Mouse (Mus musculus): ENCODE measurements around the gene Exoc6b. TPM values are rescaled to one million over a fixed set of nuclear protein-coding genes. Genes with fewer than 3 reads are reported as not detected.

Gene Exoc6b
- polyA plus RNA-seq, 1 experiment from 2014 or later: 29.9 TPM

DNA sequence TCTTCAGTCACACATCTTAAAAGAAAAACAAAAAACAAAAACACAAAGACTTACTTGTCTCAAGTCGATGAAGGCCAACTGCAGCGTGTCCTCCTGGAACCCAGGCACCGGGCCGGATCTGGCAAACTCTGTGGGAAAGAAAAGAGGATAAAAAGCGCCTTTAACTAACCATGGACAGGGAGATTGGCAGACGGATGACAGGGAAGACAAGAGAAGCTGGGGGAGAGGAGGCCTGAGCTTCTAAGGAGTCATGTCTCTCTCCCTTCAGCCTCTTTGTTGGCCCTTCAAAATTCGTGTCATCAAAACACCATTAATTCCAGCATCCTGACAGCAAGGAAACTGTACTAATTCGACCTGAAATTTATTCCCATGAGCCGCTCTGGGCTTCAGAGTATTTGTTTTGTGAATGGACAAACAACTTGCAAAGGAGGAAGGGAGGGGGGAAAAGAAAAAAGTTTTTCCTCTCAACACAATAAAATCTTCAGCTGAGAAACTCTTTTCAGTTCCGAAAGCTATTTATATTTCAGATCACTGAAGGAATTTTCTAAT is 322.4 kb downstream of the Exoc6b start:
- no peak for DNase-seq (ENCODE audit: low spot score)
- 39% methylated on average over 10 of the region's 10 CpGs for WGBS
- Histone ChIP-seq H3K4me3 (ENCODE audit: low read depth, low read length) (no peak overlapping the region), H3K4me1 (ENCODE audit: control insufficient read depth, insufficient read depth, low read length) (no peaks in the 10 kb centered on the region), H3K4me2 (ENCODE audit: low read depth, low read length) (no peak overlapping the region), H3K9ac (ENCODE audit: low read depth, low read length) (no peak overlapping the region), H3K27ac (replicated peaks; ENCODE audit: low read depth, low read length) (no peak overlapping the region), H3K27me3 (replicated peaks; ENCODE audit: control insufficient read depth, insufficient read depth, low read length) (no peaks in the 10 kb centered on the region), H3K9me3 (ENCODE audit: control insufficient read depth, low read length) (no peaks in the 10 kb centered on the region), H3K36me3 (ENCODE audit: control insufficient read depth, insufficient read depth, low read length) (no peaks in the 10 kb centered on the region)
- ATAC-seq (ENCODE audit: low read depth): no peak

- H3K4me2 ChIP-seq (ENCODE audit: low read depth, low read length): no peak overlapping the region
- H3K9ac ChIP-seq (ENCODE audit: low read depth, low read length): no peak overlapping the region
- no peak overlapping the region for H3K27ac ChIP-seq (replicated peaks; ENCODE audit: low read depth, low read length)
- H3K4me1 ChIP-seq (ENCODE audit: control insufficient read depth, insufficient read depth, low read length): no peaks in the 10 kb centered on the region
- H3K27me3 ChIP-seq (replicated peaks; ENCODE audit: control insufficient read depth, insufficient read depth, low read length): no peaks in the 10 kb centered on the region
- H3K4me3 ChIP-seq (ENCODE audit: low read depth, low read length): no peak overlapping the region
- WGBS: 78% methylated on average over 5 of the region's 5 CpGs
- no peak for DNase-seq (ENCODE audit: low spot score)
- no peaks in the 10 kb centered on the region for H3K36me3 ChIP-seq (ENCODE audit: control insufficient read depth, insufficient read depth, low read length)
- H3K9me3 ChIP-seq (ENCODE audit: control insufficient read depth, low read length): no peaks in the 10 kb centered on the region
- no peak for ATAC-seq (ENCODE audit: low read depth)
These were observed 323.0 kb downstream of the Exoc6b start for GRCm38 (mm10) chr6:84746193-84746846.

GRCm38 (mm10) chr6:84745570-84745969 is 323.7 kb downstream of the Exoc6b start:
- Histone ChIP-seq H3K4me2 (ENCODE audit: low read depth, low read length) (no peak overlapping the region), H3K4me1 (ENCODE audit: control insufficient read depth, insufficient read depth, low read length) (no peaks in the 10 kb centered on the region), H3K4me3 (ENCODE audit: low read depth, low read length) (no peak overlapping the region), H3K9me3 (ENCODE audit: control insufficient read depth, low read length) (no peaks in the 10 kb centered on the region), H3K27ac (replicated peaks; ENCODE audit: low read depth, low read length) (no peak overlapping the region), H3K36me3 (ENCODE audit: control insufficient read depth, insufficient read depth, low read length) (no peaks in the 10 kb centered on the region), H3K9ac (ENCODE audit: low read depth, low read length) (no peak overlapping the region), H3K27me3 (replicated peaks; ENCODE audit: control insufficient read depth, insufficient read depth, low read length) (no peaks in the 10 kb centered on the region)
- ATAC-seq (ENCODE audit: low read depth) (no peak), DNase-seq (ENCODE audit: low spot score) (no peak)
- WGBS: 89% methylated on average over 7 of the region's 7 CpGs

DNA sequence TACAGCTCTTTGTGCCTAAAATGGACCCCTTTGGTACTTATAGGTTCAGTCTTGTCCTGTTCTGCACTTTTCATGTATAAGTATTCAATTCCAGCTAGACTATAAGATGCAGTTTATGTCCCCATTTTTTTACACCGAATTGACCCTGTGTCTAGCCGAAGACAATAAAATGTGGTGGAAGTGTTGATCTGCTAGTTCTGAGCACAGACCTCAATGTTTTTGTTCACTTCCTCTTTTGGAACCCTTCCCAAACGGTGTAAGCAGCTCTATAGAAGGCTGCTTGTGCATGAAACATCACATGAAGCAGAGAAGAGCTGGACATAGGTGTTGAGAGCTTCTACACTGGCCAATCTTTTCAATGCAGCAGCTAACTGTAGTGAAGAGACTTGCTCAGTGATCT is 327.1 kb downstream of the Exoc6b start:
- no peak for DNase-seq (ENCODE audit: low spot score)
- H3K27ac ChIP-seq (replicated peaks; ENCODE audit: low read depth, low read length): no peak overlapping the region
- H3K36me3 ChIP-seq (ENCODE audit: control insufficient read depth, insufficient read depth, low read length): no peaks in the 10 kb centered on the region
- H3K27me3 ChIP-seq (replicated peaks; ENCODE audit: control insufficient read depth, insufficient read depth, low read length): no peaks in the 10 kb centered on the region
- H3K4me2 ChIP-seq (ENCODE audit: low read depth, low read length): no peak overlapping the region
- H3K9me3 ChIP-seq (ENCODE audit: control insufficient read depth, low read length): no peaks in the 10 kb centered on the region
- no peak for ATAC-seq (ENCODE audit: low read depth)
- H3K4me3 ChIP-seq (ENCODE audit: low read depth, low read length): no peak overlapping the region
- WGBS: 75% methylated on average over 3 of the region's 3 CpGs
- no peaks in the 10 kb centered on the region for H3K4me1 ChIP-seq (ENCODE audit: control insufficient read depth, insufficient read depth, low read length)
- H3K9ac ChIP-seq (ENCODE audit: low read depth, low read length): no peak overlapping the region

GRCm38 (mm10) chr6:84736942-84737341 is 332.4 kb downstream of the Exoc6b start:
- Histone ChIP-seq H3K27ac (replicated peaks; ENCODE audit: low read depth, low read length) (no peak overlapping the region), H3K9ac (ENCODE audit: low read depth, low read length) (no peak overlapping the region), H3K4me3 (ENCODE audit: low read depth, low read length) (no peak overlapping the region), H3K9me3 (ENCODE audit: control insufficient read depth, low read length) (no peaks in the 10 kb centered on the region), H3K4me1 (ENCODE audit: control insufficient read depth, insufficient read depth, low read length) (no peaks in the 10 kb centered on the region), H3K36me3 (ENCODE audit: control insufficient read depth, insufficient read depth, low read length) (no peaks in the 10 kb centered on the region), H3K4me2 (ENCODE audit: low read depth, low read length) (no peak overlapping the region), H3K27me3 (replicated peaks; ENCODE audit: control insufficient read depth, insufficient read depth, low read length) (no peaks in the 10 kb centered on the region)
- DNase-seq (ENCODE audit: low spot score): peak; percentile 10
- WGBS: 70% methylated on average over 3 of the region's 3 CpGs
- no peak for ATAC-seq (ENCODE audit: low read depth)

GRCm38 (mm10) chr6:84726876-84727275 is 342.4 kb downstream of the Exoc6b start:
- DNase-seq (ENCODE audit: low spot score) (peak; percentile 63), ATAC-seq (ENCODE audit: low read depth) (no peak)
- Histone ChIP-seq H3K36me3 (ENCODE audit: control insufficient read depth, insufficient read depth, low read length) (no peaks in the 10 kb centered on the region), H3K27me3 (replicated peaks; ENCODE audit: control insufficient read depth, insufficient read depth, low read length) (no peaks in the 10 kb centered on the region), H3K4me3 (ENCODE audit: low read depth, low read length) (no peak overlapping the region), H3K4me2 (ENCODE audit: low read depth, low read length) (no peak overlapping the region), H3K27ac (replicated peaks; ENCODE audit: low read depth, low read length) (no peak overlapping the region), H3K4me1 (ENCODE audit: control insufficient read depth, insufficient read depth, low read length) (no peaks in the 10 kb centered on the region), H3K9me3 (ENCODE audit: control insufficient read depth, low read length) (peaks cover 13% of the 10 kb centered on the region), H3K9ac (ENCODE audit: low read depth, low read length) (no peak overlapping the region)

- 89% methylated on average over 11 of the region's 11 CpGs for WGBS
- Histone ChIP-seq H3K9me3 (ENCODE audit: control insufficient read depth, low read length) (no peaks in the 10 kb centered on the region), H3K4me2 (ENCODE audit: low read depth, low read length) (no peak overlapping the region), H3K9ac (ENCODE audit: low read depth, low read length) (no peak overlapping the region), H3K4me3 (ENCODE audit: low read depth, low read length) (no peak overlapping the region), H3K36me3 (ENCODE audit: control insufficient read depth, insufficient read depth, low read length) (no peaks in the 10 kb centered on the region), H3K27ac (replicated peaks; ENCODE audit: low read depth, low read length) (no peak overlapping the region), H3K4me1 (ENCODE audit: control insufficient read depth, insufficient read depth, low read length) (no peaks in the 10 kb centered on the region), H3K27me3 (replicated peaks; ENCODE audit: control insufficient read depth, insufficient read depth, low read length) (no peaks in the 10 kb centered on the region)
- DNase-seq (ENCODE audit: low spot score): no peak
- no peak for ATAC-seq (ENCODE audit: low read depth)
These were observed 356.1 kb downstream of the Exoc6b start for GRCm38 (mm10) chr6:84713171-84713570.

DNA sequence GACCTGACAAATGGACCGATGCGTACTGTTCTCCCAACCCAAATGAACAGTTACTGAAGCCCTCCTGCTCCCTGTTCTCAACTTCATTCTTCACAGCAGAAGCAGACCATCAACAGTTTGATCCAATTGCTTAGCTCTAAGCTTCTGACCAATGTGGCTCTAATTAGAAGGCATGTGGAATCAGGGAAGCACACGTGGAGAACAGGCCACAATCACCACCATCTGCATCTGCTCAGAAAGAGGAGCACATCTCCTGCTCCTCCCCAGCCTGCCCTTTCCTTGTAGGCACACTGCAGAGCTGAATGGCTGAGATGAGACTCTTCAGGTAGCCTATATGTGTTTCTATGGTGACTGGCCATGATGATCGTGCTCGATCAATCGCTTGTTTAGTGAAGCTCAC is 358.5 kb downstream of the Exoc6b start:
- Histone ChIP-seq H3K9me3 (ENCODE audit: control insufficient read depth, low read length) (no peaks in the 10 kb centered on the region), H3K9ac (ENCODE audit: low read depth, low read length) (no peak overlapping the region), H3K27me3 (replicated peaks; ENCODE audit: control insufficient read depth, insufficient read depth, low read length) (no peaks in the 10 kb centered on the region), H3K4me2 (ENCODE audit: low read depth, low read length) (no peak overlapping the region), H3K4me3 (ENCODE audit: low read depth, low read length) (no peak overlapping the region), H3K27ac (replicated peaks; ENCODE audit: low read depth, low read length) (no peak overlapping the region), H3K4me1 (ENCODE audit: control insufficient read depth, insufficient read depth, low read length) (no peaks in the 10 kb centered on the region), H3K36me3 (ENCODE audit: control insufficient read depth, insufficient read depth, low read length) (no peaks in the 10 kb centered on the region)
- ATAC-seq (ENCODE audit: low read depth) (no peak), DNase-seq (ENCODE audit: low spot score) (peak; percentile 52)
- WGBS: 58% methylated on average over 6 of the region's 6 CpGs

DNA sequence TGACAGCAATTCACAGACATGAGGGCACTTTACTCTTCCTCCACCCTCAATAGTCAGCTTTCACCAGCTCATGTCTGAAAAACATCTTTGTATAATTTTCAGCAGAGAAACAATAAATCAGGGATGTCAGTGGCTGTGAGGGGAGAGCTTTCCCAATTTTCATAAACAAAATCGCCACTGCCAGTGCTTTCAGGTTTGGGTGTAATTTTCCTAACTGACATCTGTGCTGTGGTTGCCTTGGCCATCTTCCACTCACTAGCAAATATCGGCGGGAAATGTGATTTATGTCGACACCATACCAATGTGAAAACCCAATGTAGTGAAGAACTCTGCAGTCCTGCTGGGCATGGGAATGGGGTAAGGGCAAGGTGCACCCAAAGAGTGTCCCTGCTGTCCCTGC is 360.7 kb downstream of the Exoc6b start:
- Histone ChIP-seq H3K9me3 (ENCODE audit: control insufficient read depth, low read length) (no peaks in the 10 kb centered on the region), H3K27ac (replicated peaks; ENCODE audit: low read depth, low read length) (no peak overlapping the region), H3K4me3 (ENCODE audit: low read depth, low read length) (no peak overlapping the region), H3K4me1 (ENCODE audit: control insufficient read depth, insufficient read depth, low read length) (no peaks in the 10 kb centered on the region), H3K27me3 (replicated peaks; ENCODE audit: control insufficient read depth, insufficient read depth, low read length) (no peaks in the 10 kb centered on the region), H3K9ac (ENCODE audit: low read depth, low read length) (no peak overlapping the region), H3K36me3 (ENCODE audit: control insufficient read depth, insufficient read depth, low read length) (no peaks in the 10 kb centered on the region), H3K4me2 (ENCODE audit: low read depth, low read length) (no peak overlapping the region)
- ATAC-seq (ENCODE audit: low read depth): no peak
- 53% methylated on average over 4 of the region's 4 CpGs for WGBS
- DNase-seq (ENCODE audit: low spot score): peak; percentile 25

All from embryonic facial prominence, embryonic 14.5 days (tissue).